Mouse (Mus musculus): ENCODE measurements around the gene Gas2. TPM values are rescaled to one million over a fixed set of nuclear protein-coding genes. Genes with fewer than 3 reads are reported as not detected.

Gene Gas2
- total RNA-seq, 2 experiments from 2014 or later: 9.0 to 21.8 TPM

DNA sequence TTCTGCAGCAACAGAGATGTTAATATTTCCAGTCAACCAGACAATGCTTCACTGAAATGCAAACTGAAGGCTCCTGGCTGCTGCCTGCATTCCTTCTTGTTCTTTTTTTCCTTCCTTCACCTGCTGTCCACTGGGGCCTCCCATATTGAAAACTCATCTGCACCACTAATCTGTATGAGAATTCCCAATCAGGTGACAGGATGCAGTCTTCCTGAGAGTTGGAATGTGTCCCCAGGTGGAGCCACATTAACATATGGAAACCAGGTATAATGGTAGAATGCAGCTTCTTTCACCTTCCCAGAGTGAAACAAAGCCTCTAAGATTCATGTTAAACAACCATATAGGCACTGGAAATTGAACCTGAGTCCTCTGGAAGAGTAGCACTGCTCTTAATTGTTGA is 96.0 kb downstream of the Gas2 start:
- ATAC-seq (replicated peaks; ENCODE audit: low FRiP score, low TSS enrichment, poor library complexity, severe bottlenecking): no peak

DNA sequence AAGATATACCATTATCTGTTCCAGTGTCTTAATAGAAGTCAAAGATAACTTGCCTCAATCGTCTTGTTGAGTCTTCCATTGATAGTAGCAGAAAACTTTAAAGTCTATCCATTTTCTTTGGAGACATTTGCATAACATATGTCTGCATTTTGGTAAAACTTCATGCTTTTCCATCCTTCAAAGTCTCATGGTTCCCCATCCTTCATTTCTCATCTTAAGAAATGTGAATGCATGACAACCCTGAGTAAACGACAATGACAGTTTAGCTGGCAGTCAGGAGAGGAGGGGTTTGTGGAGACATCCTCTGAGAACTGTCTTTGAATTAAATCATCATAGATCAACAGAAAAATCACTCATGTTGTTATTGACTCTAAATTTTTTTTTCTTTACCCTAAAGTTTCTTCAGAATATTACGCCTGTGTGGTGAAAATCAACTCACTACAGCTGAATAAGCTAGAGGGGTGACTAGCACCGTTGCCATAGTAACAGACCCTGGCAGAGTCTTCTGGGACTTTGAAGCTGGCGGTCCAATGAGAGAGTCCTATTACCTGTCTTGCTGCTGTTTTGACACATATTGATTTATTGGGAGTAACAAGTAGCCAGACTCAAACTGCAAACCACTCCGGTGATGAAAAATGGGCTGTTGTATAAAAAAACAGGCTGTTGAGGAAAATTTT is 99.0 kb downstream of the Gas2 start:
- ATAC-seq (replicated peaks; ENCODE audit: low FRiP score, low TSS enrichment, poor library complexity, severe bottlenecking): no peak

DNA sequence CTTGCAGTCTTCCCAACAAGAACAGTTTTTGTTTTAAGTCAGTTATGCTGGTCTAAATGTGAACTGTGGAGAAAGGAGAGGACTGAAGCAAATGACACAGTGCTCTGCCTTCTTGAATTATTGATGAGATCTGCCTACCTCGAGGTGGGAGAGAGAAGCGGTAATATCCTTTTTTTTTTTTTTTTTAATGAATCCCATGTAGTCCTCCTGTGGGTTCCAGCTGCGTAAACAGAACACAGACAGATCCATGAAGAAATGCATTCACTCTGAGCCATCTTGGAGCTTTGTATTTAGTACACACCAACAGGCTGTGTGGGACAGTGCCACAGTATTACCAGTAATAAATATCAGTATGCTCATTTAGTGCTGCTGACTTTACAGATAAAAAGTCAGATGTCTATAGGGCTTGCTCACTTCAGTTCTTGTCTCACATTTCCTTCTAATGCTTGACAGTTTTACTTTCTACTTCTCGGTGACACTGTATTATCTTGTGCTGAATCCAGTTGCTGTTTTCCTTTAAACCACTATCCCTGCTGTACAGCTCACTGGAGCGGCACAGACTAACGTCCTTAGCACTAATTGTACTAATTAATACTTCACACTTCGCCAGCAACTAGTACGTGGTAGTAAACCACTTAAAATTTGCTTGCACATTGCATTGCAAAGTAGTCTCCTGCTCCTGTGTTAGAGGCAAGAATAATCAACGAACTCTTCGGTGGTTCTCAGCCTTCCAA is 100.6 kb downstream of the Gas2 start:
- ATAC-seq (replicated peaks; ENCODE audit: low FRiP score, low TSS enrichment, poor library complexity, severe bottlenecking): no peak

DNA sequence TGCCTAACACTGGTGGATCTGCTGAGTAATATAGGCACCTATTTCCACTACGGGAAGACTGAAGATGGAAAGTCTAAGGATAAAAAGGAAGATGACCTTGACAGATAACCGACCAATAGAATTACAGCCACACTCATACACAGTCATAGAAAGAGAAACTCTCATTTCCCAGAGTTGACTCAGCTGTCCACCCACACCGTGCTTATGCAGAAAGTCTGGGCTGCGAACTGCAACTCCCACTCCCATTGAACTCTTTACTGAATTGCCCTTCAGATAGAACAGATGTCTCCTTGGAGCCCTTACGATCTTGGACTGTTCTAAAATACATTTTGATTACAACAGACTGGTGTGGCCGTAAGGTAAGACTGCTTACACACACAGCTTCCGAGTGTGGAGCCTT is 102.9 kb downstream of the Gas2 start:
- no peak for ATAC-seq (replicated peaks; ENCODE audit: low FRiP score, low TSS enrichment, poor library complexity, severe bottlenecking)

DNA sequence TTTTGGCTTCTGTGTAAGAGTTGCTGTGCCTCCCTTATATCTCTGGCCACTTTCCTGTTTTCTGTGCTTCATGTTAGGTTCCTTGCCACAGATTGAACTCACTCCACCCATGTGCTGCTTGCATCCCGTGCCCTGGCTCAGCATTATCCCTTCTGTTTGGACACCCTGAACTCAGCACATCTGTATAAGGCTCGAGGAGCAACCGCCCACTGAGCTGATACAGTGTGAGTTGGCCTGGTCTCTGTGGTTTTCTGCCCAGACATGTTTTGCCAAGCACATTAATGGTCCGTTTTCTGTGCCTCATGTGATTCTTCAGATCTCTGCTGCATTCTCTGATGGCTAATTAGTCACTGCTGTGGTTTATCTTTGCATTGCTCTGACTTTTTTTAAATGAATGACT is 105.8 kb downstream of the Gas2 start:
- no peak for ATAC-seq (replicated peaks; ENCODE audit: low FRiP score, low TSS enrichment, poor library complexity, severe bottlenecking)

DNA sequence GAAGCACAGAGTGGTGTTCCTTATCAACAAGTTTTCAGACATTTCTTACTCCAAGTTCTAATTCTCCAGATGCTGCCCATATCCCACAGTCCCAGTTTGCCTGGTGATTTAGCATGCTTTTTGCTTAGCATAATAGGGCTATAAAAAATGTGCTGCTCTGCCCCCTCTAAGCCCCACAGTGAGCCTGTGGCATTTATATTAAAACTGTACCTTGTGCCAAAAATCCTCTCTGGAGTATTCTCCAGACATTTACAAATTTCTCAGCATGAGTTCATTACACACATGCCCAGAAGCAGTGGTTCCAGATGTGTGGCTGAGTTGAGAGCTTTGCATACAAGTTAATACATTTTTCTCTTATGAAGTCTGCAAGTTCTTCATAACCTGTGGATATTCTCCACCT is 107.6 kb downstream of the Gas2 start:
- no peak for ATAC-seq (replicated peaks; ENCODE audit: low FRiP score, low TSS enrichment, poor library complexity, severe bottlenecking)

DNA sequence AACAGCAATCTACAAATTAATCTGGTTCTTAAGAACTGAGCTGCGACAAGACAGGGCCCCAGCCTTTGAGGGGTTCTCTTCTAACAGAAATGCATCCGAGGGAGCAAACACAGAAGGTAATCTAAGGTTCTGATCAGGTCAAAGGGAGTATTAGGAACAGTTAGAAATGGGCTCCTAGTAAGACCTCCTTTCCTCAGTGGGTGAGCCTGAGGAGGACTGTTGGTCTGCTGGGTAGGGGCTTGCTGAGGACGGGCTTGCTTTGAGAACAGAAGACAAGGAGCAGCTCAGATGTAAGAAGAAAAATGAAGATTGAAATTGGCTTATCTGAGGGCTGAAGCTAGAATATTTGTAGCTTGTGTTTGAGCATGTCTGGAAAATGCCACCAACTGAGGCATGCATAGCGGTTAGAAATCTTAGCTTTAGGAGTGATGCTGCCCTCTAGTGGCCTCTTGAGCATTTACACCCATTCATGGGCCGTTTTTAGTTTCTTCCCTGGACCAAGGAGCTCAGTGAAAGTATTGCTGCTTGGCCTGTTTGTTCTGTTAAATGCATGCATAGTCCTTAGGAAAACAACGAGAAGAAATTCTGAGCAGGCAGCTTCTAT is 110.5 kb downstream of the Gas2 start:
- ATAC-seq (replicated peaks; ENCODE audit: low FRiP score, low TSS enrichment, poor library complexity, severe bottlenecking): peak; percentile 79

DNA sequence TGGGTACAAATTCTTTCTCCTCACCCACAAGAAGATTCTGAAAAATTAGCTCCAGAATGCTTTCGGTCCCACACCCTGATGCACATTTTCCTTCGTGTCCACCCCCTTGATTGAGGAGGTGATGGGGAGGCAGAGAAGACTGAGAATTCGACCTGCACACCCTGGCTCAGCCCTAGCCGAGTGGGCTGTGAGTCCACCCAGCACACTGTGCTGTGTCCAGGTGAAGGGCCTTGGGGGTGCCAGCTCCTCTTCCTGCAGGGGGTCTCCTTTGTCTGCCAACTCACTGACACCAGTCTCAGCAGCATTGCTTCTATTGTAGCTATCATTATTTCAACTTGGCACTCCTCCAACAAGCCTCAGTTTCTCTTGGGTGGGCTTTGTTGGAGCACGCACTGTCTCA is 111.3 kb downstream of the Gas2 start:
- ATAC-seq (replicated peaks; ENCODE audit: low FRiP score, low TSS enrichment, poor library complexity, severe bottlenecking): no peak

DNA sequence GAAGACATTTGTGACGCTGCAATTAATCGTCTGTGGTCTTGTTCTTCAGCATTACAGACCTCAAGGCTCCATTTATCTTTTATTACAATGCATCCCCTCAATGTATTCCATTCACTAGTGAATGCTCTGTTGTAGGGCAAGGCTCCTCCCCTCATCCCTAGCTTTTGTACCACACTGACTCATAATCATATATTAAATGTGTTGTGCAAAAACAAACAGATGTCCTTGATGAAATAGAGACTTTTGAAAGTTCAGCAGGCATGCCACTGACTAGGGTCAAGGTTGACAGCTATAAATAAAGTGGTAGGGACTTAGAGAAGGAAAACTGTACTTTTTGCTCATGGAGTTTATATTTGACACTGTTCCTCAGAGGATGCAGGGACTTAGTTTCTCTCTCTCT is 111.7 kb downstream of the Gas2 start:
- no peak for ATAC-seq (replicated peaks; ENCODE audit: low FRiP score, low TSS enrichment, poor library complexity, severe bottlenecking)

DNA sequence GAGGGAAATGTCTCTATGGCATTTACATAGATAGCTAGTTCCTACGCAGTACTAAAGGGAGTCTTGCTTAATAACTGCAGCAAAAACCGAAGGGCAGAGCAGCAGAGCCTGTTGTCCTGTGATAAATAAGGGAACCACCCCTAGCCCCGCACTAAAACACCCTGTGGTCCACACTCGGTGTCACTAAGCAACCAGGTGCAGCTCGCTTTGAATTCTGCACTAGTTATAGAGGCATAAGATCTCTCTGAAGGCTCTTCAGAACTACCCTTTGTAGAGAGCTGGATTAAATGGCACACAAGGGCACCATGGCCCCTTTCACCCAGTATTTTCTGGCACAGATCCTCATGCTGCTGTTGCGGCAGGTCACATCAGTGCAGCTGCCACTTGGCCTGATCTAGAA is 113.4 kb downstream of the Gas2 start:
- peak; percentile 29 for ATAC-seq (replicated peaks; ENCODE audit: low FRiP score, low TSS enrichment, poor library complexity, severe bottlenecking)

DNA sequence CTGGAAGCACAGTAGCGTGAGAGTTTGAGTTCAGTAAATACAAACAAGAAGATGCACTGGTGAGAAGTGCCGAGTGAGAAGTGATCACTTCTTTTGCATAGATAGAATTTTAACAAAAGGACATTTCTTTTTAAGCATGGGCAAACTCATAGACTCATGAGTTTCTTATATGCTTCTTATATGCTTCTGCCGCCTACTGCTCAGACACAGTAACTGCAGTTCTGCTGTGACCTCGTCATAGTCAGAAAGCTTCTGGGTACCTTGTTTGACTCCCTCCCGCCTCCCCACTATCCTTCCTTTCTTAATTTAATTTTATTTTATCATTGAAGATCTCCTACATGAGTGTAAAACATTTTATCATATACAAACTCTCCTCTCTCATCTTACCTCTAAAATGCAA is 117.5 kb downstream of the Gas2 start:
- ATAC-seq (replicated peaks; ENCODE audit: low FRiP score, low TSS enrichment, poor library complexity, severe bottlenecking): peak; percentile 81

DNA sequence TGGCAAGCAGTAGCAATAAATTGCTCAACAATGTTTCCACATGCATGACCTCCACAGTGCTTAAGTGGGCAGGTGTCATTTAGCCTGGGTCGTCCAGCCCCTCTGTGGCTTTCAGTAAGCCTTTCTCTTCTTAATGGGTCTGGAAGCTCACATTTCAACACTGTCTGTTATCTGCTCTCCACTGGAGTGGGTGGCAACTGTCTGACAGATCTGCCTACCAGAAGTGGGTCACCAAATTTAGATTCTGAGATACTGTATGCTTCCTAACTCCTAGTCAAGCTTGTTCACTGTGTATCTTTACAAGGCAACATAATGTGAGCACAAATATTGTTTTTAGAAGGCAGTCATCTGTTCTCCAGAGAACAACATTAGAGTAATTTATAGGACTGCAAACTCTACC is 120.5 kb downstream of the Gas2 start:
- ATAC-seq (replicated peaks; ENCODE audit: low FRiP score, low TSS enrichment, poor library complexity, severe bottlenecking): peak; percentile 63

DNA sequence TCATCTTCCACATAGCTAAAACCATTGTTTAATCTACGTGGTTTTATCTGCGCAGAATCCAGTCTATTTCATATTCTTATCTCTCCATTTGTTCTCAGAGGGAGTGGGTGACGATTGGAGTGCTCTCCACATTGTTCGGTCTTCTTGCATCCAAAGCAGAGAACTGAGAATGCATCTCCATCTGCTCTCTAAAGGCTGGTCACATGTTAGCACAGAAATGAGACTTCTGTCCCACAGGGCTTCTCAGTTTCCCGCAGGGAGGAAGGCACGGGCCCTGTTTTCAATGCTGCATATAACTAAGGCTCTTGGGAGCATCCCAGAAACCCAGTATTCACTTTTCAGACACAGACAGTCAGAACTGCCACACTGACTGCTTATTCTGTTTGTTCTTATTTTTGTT is 123.9 kb downstream of the Gas2 start:
- no peak for ATAC-seq (replicated peaks; ENCODE audit: low FRiP score, low TSS enrichment, poor library complexity, severe bottlenecking)

DNA sequence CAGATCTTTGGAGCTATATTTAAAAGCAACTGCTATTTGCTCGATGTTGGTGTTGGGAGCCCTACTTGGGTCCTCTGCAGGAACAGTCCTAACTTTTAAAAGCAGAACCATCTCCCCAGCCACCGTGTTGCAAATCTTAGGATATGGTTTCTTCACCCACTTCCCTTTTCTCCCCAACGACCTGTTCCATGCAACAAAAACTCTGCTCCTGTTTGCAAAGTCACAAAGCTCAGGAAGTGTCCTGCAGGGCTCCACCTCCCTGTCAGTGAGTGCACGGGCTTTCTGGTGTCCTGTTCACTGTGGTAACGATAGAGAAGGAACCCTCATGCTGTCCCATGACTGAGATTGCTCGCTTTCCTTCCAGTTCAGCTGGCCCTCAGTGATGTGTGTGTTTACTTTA is 125.1 kb downstream of the Gas2 start:
- no peak for ATAC-seq (replicated peaks; ENCODE audit: low FRiP score, low TSS enrichment, poor library complexity, severe bottlenecking)

DNA sequence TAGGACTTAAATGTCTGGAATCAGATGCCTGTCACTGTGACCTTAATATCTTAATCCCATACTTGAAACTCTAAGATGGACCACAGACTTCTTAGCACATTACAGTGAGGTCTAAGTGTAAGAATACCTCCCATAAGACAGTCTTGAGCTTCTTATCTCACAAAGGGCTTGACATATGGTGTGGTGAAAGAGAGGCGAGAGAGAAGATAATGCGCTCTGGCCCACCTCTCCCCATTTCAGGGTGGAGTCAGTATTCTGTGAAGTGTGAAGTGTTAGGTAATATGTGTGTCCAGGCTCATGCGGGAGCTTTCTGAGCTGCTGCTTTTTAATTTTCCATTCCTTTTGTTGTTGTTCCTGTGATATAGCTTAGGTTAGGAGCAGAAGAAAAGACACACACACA is 129.2 kb downstream of the Gas2 start:
- ATAC-seq (replicated peaks; ENCODE audit: low FRiP score, low TSS enrichment, poor library complexity, severe bottlenecking): peak; percentile 98

DNA sequence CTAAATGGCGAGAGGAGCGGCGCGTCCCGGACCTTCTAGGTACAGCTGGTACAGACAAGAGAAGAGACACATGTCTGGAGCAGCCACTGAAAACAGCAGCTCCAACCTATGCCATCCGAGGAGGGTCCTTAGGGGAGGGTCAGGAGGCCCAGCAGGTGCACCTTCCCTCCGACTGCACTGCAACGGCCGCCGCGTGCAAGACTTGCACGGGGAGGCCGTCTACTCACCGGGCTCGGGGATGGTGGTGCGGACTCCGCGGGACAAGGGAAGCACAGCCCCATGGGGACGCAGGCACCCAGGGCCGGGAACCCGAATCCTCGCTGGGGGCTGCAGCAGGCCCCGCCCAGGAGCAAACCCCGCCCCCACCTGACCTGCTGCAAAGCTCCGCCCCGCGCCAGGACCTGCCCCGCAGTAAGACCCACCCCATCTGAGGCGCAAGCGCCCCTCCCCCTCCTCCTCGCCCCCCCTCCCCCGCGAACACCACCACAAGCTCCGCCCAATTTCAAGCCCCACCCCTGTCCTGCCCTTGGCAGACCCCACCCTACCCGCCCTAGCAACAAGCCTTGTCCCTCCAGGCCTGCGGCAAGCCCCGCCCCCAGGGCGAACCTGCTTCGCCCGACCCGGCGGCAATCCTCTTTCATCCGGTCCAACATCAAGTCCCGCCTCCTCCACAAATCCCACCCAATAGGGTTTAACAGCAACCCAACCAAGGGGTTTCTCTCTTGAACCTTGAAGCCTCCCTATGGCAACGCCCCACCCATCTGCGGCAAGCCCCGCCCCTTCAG is 143.9 kb downstream of the Gas2 start, which contains the start of gene Svip:
Gene Svip (minus strand): TSS at position 508 of the 785 bp plus-strand sequence.
- ATAC-seq (replicated peaks; ENCODE audit: low FRiP score, low TSS enrichment, poor library complexity, severe bottlenecking): peak; percentile 97

DNA sequence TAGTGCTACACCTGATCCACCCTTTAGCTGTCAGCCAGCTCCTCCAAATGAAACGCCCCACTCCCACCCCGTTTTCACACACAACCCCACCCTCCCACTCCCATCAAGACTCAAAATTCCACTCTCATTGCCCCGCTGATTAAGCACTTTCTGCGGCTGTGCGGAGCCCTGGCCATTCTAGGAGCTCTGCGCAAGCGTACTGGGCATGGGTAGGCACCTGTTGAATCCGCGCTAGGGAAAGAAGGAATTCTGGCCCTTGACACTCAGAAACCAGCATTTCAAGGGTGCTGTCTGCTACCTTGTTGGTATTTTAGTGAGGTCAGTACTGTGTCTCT is 144.4 kb downstream of the Gas2 start:
- ATAC-seq (replicated peaks; ENCODE audit: low FRiP score, low TSS enrichment, poor library complexity, severe bottlenecking): no peak

DNA sequence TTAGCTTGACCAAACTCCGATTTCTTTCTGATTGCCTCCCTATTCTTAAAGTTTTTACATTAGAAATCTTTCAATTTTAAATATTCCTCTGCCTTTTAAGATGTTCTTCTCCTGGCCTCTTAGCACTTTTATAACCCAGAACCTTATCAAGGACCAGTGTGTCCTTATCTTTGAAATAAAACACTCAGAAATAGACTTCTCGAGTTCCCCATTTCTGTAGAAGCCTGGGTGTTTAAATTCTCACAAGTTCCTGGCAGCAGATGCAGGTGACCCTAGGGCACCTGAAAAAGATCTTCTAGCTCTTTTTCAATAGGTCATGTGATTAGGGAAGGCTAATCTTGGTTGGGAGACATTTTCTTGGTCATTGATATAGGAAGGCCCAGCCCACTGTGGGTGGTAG is 145.3 kb downstream of the Gas2 start:
- no peak for ATAC-seq (replicated peaks; ENCODE audit: low FRiP score, low TSS enrichment, poor library complexity, severe bottlenecking)

DNA sequence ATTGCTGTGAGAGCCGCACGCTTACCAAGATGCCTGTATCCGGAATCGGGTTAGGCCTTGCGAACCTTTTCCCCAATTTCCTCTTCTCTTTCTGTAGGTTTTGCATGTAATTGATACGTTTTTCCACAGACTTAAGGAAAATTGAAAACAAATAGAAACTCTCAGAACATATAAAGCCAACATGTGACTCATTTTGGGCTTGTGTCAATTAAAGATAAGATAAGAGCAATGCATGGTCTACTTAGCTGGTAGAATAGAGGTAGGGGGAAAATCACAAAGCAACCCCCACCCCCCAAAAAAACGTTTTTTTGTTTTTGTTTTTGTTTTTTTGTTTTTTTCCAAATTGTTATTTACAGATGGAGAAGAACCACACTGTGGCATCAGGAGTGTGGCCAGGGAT is 151.6 kb downstream of the Gas2 start:
- no peak for ATAC-seq (replicated peaks; ENCODE audit: low FRiP score, low TSS enrichment, poor library complexity, severe bottlenecking)

DNA sequence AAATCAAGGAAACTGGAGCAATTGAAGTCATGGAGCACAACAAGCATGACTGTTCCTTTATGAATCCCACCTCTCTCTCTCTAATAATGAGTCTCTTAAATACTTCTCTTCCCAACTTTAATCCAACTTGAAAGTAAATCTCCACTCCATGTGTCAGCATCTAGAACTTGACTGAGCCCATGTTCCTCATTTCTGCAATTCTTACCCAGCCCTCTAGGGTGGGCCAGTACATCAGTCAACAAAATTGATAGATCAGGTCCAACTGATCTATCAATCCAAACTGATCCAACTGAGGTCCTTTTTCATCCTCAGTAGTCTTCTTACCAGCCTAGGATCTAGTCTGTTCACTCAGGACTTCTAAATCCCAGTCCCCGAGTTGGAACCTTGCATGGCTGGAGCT is 153.4 kb downstream of the Gas2 start:
- ATAC-seq (replicated peaks; ENCODE audit: low FRiP score, low TSS enrichment, poor library complexity, severe bottlenecking): no peak
